Mouse (Mus musculus): ENCODE measurements around the gene H2-D1. TPM values are rescaled to one million over a fixed set of nuclear protein-coding genes. Genes with fewer than 3 reads are reported as not detected.

The H2-D1 gene
- total and polyA plus RNA-seq, 3 experiments, result 60.1 to 97.9 TPM; not detected in 1

DNA sequence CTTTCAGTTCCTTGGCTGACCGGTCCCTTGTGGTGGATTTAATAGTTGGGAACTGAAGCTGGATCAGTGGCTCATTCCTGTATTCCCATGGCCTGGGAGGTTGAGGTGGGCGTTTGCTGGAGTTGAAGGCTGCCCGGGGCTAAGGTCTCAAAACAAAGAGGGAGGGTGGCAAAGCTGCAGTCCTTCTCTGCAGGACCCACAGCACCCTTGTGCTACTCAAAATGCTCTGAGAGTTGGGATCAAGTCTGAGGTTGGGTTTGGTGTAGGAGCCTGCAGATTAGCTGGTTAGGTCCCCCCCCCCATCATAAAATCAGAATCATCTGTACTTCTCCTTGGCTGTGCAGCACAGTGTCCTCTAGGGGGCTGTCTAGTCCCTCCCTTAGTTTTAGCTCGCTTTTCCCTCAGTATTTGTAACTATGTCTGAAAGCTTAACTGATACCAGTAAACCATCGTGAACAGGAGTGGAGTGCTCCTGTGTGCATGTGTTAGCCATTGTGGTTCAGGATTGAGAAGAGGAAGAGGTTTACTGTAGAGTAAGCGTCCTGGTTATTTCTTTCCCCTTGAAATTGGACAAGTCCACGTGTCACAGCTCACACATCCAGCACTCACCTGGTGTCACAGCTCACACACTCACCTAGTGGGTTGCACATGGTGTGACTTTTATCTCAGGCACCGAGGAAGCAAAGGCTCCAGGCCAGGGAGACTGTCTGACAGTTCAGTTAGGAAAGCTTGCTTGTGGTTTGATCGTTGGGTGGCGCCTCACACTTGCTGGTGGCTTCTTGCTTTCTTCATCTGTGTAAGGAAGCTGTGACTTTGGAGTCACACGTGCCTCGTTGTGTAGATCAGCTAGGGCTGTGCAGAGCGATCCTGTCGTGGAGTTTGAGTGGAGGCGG, 16.6 kb upstream of the H2-D1 start:
- Histone ChIP-seq H3K9ac (ENCODE audit: control insufficient read depth, low read depth, low read length, poor library complexity, severe bottlenecking) (no peak overlapping the region), H3K27ac (ENCODE audit: control insufficient read depth, low read depth, low read length) (no peak overlapping the region), H3K36me3 (ENCODE audit: control insufficient read depth in 1 of 2, insufficient read depth in 2 of 2, low read length in 2 of 2) (peaks cover 24 to 44% of the 10 kb centered on the region in 2 experiments), H3K79me2 (ENCODE audit: control insufficient read depth, insufficient read depth, low read length, poor library complexity) (peaks cover 58% of the 10 kb centered on the region), H3K4me1 (ENCODE audit: control insufficient read depth in 1 of 2, insufficient read depth in 2 of 2, low read length in 2 of 2) (peaks cover 0 to 19% of the 10 kb centered on the region in 2 experiments; a peak in 3 of 4 replicates), H3K4me3 (ENCODE audit: control insufficient read depth in 1 of 2, insufficient read depth in 1 of 2, low read depth in 2 of 2, low read length in 2 of 2) (no peak overlapping the region), H3K27me3 (ENCODE audit: control insufficient read depth in 1 of 2, insufficient read depth in 2 of 2, low read length in 2 of 2) (no peaks in the 10 kb centered on the region), H3K9me3 (replicated peaks; ENCODE audit: insufficient read depth, low read length) (no peaks in the 10 kb centered on the region)
- peak; percentile 69 for DNase-seq (ENCODE audit: low read depth, low spot score)
- TF ChIP-seq NRF1 (IDR thresholded peaks at IDR 0.05; ENCODE audit: insufficient read depth, low read depth, low read length, poor library complexity, severe bottlenecking) (no peak), POLR2A (IDR thresholded peaks at IDR 0.05; ENCODE audit: control insufficient read depth in 1 of 2, insufficient read depth in 1 of 2, low read depth in 1 of 2, low read length in 2 of 2, poor library complexity in 1 of 2) (0 out of 4 replicates have a peak, but pooled peaks of 1 of the 2 experiments have one; percentile 3), CTCF (IDR thresholded peaks at IDR 0.05 in 2 of 3, conservative IDR thresholded peaks at IDR 0.05 in 1 of 3; ENCODE audit: control insufficient read depth in 1 of 3, insufficient read depth in 1 of 3, low read depth in 2 of 3, low read length in 3 of 3, poor library complexity in 1 of 3, severe bottlenecking in 1 of 3) (peak; percentile 19 to 57 (median 46); a peak in 5 of 6 replicates), MAX (IDR thresholded peaks at IDR 0.05; ENCODE audit: low read length) (peak; percentile 52; the same call in 1 of the 2 replicates), TCF12 (IDR thresholded peaks at IDR 0.05; ENCODE audit: low read depth, low read length) (no peak), SIN3A (IDR thresholded peaks at IDR 0.05; ENCODE audit: low read length) (0 out of 2 replicates have a peak, but pooled peaks have one; percentile 14), GABPA (IDR thresholded peaks at IDR 0.05; ENCODE audit: low read depth, low read length) (no peak), MXI1 (IDR thresholded peaks at IDR 0.05; ENCODE audit: low read depth, low read length) (peak; percentile 58; the same call in 1 of the 2 replicates), CHD2 (IDR thresholded peaks at IDR 0.05; ENCODE audit: low read length) (no peak), MYC (IDR thresholded peaks at IDR 0.05; ENCODE audit: low read depth, low read length) (no peak), POLR2AphosphoS2 (IDR thresholded peaks at IDR 0.05; ENCODE audit: low read length) (no peak)

GRCm38 (mm10) chr17:35247144-35247543, 15.4 kb upstream of the H2-D1 start:
- no peak overlapping the region for H3K4me3 ChIP-seq (ENCODE audit: control insufficient read depth in 1 of 2, insufficient read depth in 1 of 2, low read depth in 2 of 2, low read length in 2 of 2)
- H3K79me2 ChIP-seq (ENCODE audit: control insufficient read depth, insufficient read depth, low read length, poor library complexity), result peaks cover 52% of the 10 kb centered on the region
- peaks cover 24 to 44% of the 10 kb centered on the region in 2 experiments for H3K36me3 ChIP-seq (ENCODE audit: control insufficient read depth in 1 of 2, insufficient read depth in 2 of 2, low read length in 2 of 2)
- no peaks in the 10 kb centered on the region for H3K9me3 ChIP-seq (replicated peaks; ENCODE audit: insufficient read depth, low read length)
- H3K27ac ChIP-seq (ENCODE audit: control insufficient read depth, low read depth, low read length), result no peak overlapping the region
- TF ChIP-seq ZNF384 (IDR thresholded peaks at IDR 0.05; ENCODE audit: low read depth, low read length), result no peak
- peak in 1 of 2 experiments; percentile 28; a peak in 1 of 4 replicates for TF ChIP-seq POLR2A (IDR thresholded peaks at IDR 0.05; ENCODE audit: control insufficient read depth in 1 of 2, insufficient read depth in 1 of 2, low read depth in 1 of 2, low read length in 2 of 2, poor library complexity in 1 of 2)
- no peak for TF ChIP-seq ETS1 (IDR thresholded peaks at IDR 0.05; ENCODE audit: low read depth, low read length)
- TF ChIP-seq ELF1 (IDR thresholded peaks at IDR 0.05; ENCODE audit: low read depth, low read length), result no peak
- TF ChIP-seq ZMIZ1 (IDR thresholded peaks at IDR 0.05; ENCODE audit: low read depth, low read length), result no peak
- TF ChIP-seq TCF12 (IDR thresholded peaks at IDR 0.05; ENCODE audit: low read depth, low read length), result no peak
- H3K27me3 ChIP-seq (ENCODE audit: control insufficient read depth in 1 of 2, insufficient read depth in 2 of 2, low read length in 2 of 2), result no peaks in the 10 kb centered on the region
- no peak overlapping the region for H3K9ac ChIP-seq (ENCODE audit: control insufficient read depth, low read depth, low read length, poor library complexity, severe bottlenecking)
- DNase-seq (ENCODE audit: low read depth, low spot score), result no peak
- peaks cover 0 to 19% of the 10 kb centered on the region in 2 experiments; a peak in 3 of 4 replicates for H3K4me1 ChIP-seq (ENCODE audit: control insufficient read depth in 1 of 2, insufficient read depth in 2 of 2, low read length in 2 of 2)
